ENCODE assay signal across 8 mouse cellular contexts in the genomic region with DNA sequence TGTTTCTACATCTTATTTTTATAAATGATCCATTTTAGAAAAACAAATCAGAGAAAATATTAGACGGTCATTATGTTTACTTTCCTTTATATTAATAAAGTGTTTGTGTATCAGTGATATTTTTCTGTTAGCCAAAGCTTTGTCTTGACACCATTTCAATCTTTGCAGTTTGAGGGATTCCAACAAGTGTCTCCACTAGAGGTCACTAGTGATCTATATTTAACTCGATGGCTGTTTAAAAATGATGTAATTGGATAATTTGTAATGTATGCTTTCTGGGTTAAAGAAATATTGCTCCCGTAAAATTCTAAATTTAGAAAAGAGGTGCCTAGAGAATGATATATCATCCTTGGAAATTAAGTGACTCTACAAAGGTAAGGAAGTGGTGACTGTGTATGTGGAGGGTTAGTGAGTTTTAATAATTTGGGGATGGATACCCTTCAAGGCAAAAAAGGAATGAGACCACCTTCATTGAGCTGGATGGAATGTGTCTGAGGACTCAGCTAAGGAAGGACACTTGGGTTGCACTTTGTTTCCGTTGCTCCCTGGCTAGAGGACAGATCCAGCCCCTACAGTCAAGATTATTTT. TPM values are rescaled to one million over a fixed set of nuclear protein-coding genes. Genes with fewer than 3 reads are reported as not detected.
DNase-seq lines count a peak whose midpoint lies in the region; ATAC-seq and TF ChIP-seq lines count a peak whose summit lies in the region.

No protein-coding gene starts in this region.

- H3K27me3 ChIP-seq in midbrain, embryonic 11.5 days (ENCODE audit: control insufficient read depth, insufficient read depth, low read length) = no peaks in the 10 kb centered on the region
- H3K27me3 ChIP-seq in midbrain, embryonic 10.5 days (ENCODE audit: low read depth, poor library complexity, severe bottlenecking) = no peaks in the 10 kb centered on the region
- no peaks in the 10 kb centered on the region for H3K27me3 ChIP-seq in stomach, postnatal 0 days (ENCODE audit: control insufficient read depth, insufficient read depth, low read length)

- no peak overlapping the region for H3K4me2 ChIP-seq in midbrain, embryonic 11.5 days
- no peak overlapping the region for H3K4me2 ChIP-seq in stomach, postnatal 0 days (replicated peaks; ENCODE audit: low read depth)

- no peaks in the 10 kb centered on the region for H3K4me1 ChIP-seq in midbrain, embryonic 11.5 days (ENCODE audit: control insufficient read depth, insufficient read depth, low read length)
- H3K4me1 ChIP-seq in midbrain, embryonic 10.5 days = no peaks in the 10 kb centered on the region
- H3K4me1 ChIP-seq in stomach, postnatal 0 days (replicated peaks; ENCODE audit: control insufficient read depth, insufficient read depth) = no peaks in the 10 kb centered on the region

- peak; percentile 16 for DNase-seq in heart, adult 8-10 months (ENCODE audit: low spot score)
- no peak for DNase-seq in heart, postnatal 36 days
- DNase-seq in midbrain, embryonic 11.5 days (ENCODE audit: low spot score, missing footprints) = peak; percentile 89
- DNase-seq in midbrain, embryonic 10.5 days (ENCODE audit: low spot score) = no peak
- DNase-seq in embryo, embryonic 9.5 days (ENCODE audit: extremely low spot score) = peak; percentile 19
- DNase-seq in stomach, postnatal 0 days (ENCODE audit: low spot score) = no peak
- DNase-seq in urinary bladder, adult 2 months (ENCODE audit: low spot score) = no peak
- no peak for DNase-seq in gastrocnemius, adult 8-10 months (ENCODE audit: low spot score in 2 of 2)

- no peak overlapping the region for H3K4me3 ChIP-seq in midbrain, embryonic 11.5 days (ENCODE audit: low read depth, low read length)
- H3K4me3 ChIP-seq in midbrain, embryonic 10.5 days = no peak overlapping the region
- no peak overlapping the region for H3K4me3 ChIP-seq in stomach, postnatal 0 days (ENCODE audit: low read depth, low read length)

- WGBS in midbrain, embryonic 11.5 days = 28% methylated on average over 4 of the region's 4 CpGs
- WGBS in midbrain, embryonic 10.5 days = 34% methylated on average over 4 of the region's 4 CpGs
- WGBS in stomach, postnatal 0 days = 12% methylated on average over 4 of the region's 4 CpGs

- intact Hi-C loops in heart, postnatal 36 days (cut with DNase I) = loop anchor here (10.0 kb wide), 1 partner anchor 91 kb away; no protein-coding TSS in a partner anchor

- H3K9me3 ChIP-seq in midbrain, embryonic 11.5 days (ENCODE audit: control insufficient read depth, low read length) = no peaks in the 10 kb centered on the region
- no peaks in the 10 kb centered on the region for H3K9me3 ChIP-seq in midbrain, embryonic 10.5 days (replicated peaks)
- H3K9me3 ChIP-seq in stomach, postnatal 0 days (ENCODE audit: control insufficient read depth, low read length) = no peaks in the 10 kb centered on the region

- no peak for TF ChIP-seq EP300 in stomach, postnatal 0 days (optimal IDR thresholded peaks at IDR 0.05)

- peak; percentile 74 for TF ChIP-seq CTCF in stomach, postnatal 0 days (IDR thresholded peaks at IDR 0.05; ENCODE audit: low read depth)

- no peak overlapping the region for H3K9ac ChIP-seq in midbrain, embryonic 11.5 days (ENCODE audit: low read length)
- H3K9ac ChIP-seq in stomach, postnatal 0 days (ENCODE audit: low read length) = no peak overlapping the region

- no peak; the same call in 1 of the 2 replicates for ATAC-seq in midbrain, embryonic 11.5 days (ENCODE audit: low FRiP score)
- no peak for ATAC-seq in stomach, postnatal 0 days (ENCODE audit: low FRiP score, low TSS enrichment)

- no peak overlapping the region for H3K27ac ChIP-seq in midbrain, embryonic 11.5 days (ENCODE audit: low read depth, low read length)
- H3K27ac ChIP-seq in midbrain, embryonic 10.5 days (replicated peaks) = no peak overlapping the region
- no peak overlapping the region for H3K27ac ChIP-seq in stomach, postnatal 0 days (replicated peaks)

- H3K36me3 ChIP-seq in midbrain, embryonic 11.5 days (ENCODE audit: control insufficient read depth, insufficient read depth, low read length) = no peaks in the 10 kb centered on the region
- no peaks in the 10 kb centered on the region for H3K36me3 ChIP-seq in midbrain, embryonic 10.5 days
- no peaks in the 10 kb centered on the region for H3K36me3 ChIP-seq in stomach, postnatal 0 days (ENCODE audit: control insufficient read depth, insufficient read depth, low read length)

RNA-seq across cellular contexts. Expression of gene Gnpda2, which starts 21.2 kb away (rescaled TPM):
- 10 to 100 TPM in 3 of 4 experiments, 1 to 10 TPM in 1; 9.5 to 13.6 (median 10.6) TPM for total RNA-seq in heart, adult 8-10 months (2022)
- total RNA-seq in heart, postnatal 36 days (2021) = 10 to 100 TPM; 10.9 to 11.6 TPM
- polyA plus RNA-seq in midbrain, embryonic 11.5 days (2014; fragmentation: Nextera tagmentation; extraction: Ambion mirVana) = 27.9 and 29.3 TPM in 2 replicates
- 24.0 and 26.1 TPM in 2 replicates for polyA plus RNA-seq in midbrain, embryonic 10.5 days (2016; fragmentation: Nextera tagmentation; extraction: Ambion mirVana)
- 50.0 and 50.9 TPM in 2 replicates for polyA plus RNA-seq in stomach, postnatal 0 days (2015; fragmentation: Nextera tagmentation; extraction: Ambion mirVana)
- polyA plus RNA-seq in urinary bladder, adult 2 months (2012; rRNA removed) = 33.9 and 36.2 TPM in 2 replicates
- total RNA-seq in gastrocnemius, adult 8-10 months (2022) = 1 to 10 TPM; 3.2 to 5.5 (median 4.1) TPM

RNA-seq across cellular contexts. Expression of gene Guf1, which starts 56.6 kb away (rescaled TPM):
- total RNA-seq in heart, adult 8-10 months (2022) = 10 to 100 TPM; 24.3 to 29.7 (median 28.2) TPM
- total RNA-seq in heart, postnatal 36 days (2021) = 10 to 100 TPM; 26.1 to 30.1 TPM
- polyA plus RNA-seq in midbrain, embryonic 11.5 days (2014; fragmentation: Nextera tagmentation; extraction: Ambion mirVana) = 47.8 and 47.9 TPM in 2 replicates
- polyA plus RNA-seq in midbrain, embryonic 10.5 days (2016; fragmentation: Nextera tagmentation; extraction: Ambion mirVana) = 45.0 and 47.9 TPM in 2 replicates
- polyA plus RNA-seq in stomach, postnatal 0 days (2015; fragmentation: Nextera tagmentation; extraction: Ambion mirVana) = 17.7 and 20.3 TPM in 2 replicates
- polyA plus RNA-seq in urinary bladder, adult 2 months (2012; rRNA removed) = 24.8 and 27.5 TPM in 2 replicates
- 10 to 100 TPM; 13.7 to 16.1 (median 15.2) TPM for total RNA-seq in gastrocnemius, adult 8-10 months (2022)

Comparison
In these comparisons a context has a peak if more than half of its experiments do, and no peak if none do; other contexts are left out.
1. DNase-seq: peak in heart, adult 8-10 months (single experiment), midbrain, embryonic 11.5 days (single experiment) and embryo, embryonic 9.5 days (single experiment); none in heart, postnatal 36 days (0 of 2), midbrain, embryonic 10.5 days (single experiment), stomach, postnatal 0 days (single experiment), urinary bladder, adult 2 months (single experiment) and gastrocnemius, adult 8-10 months (0 of 2).